Mouse (Mus musculus) embryo, embryonic 11 days (tissue): ENCODE results near the gene Erv3.

Experiments used
- DNase-seq: peaks from one replicate; pipeline ENCODE4 v3.0.0-alpha.2; 2015

Erv3 gene

DNA sequence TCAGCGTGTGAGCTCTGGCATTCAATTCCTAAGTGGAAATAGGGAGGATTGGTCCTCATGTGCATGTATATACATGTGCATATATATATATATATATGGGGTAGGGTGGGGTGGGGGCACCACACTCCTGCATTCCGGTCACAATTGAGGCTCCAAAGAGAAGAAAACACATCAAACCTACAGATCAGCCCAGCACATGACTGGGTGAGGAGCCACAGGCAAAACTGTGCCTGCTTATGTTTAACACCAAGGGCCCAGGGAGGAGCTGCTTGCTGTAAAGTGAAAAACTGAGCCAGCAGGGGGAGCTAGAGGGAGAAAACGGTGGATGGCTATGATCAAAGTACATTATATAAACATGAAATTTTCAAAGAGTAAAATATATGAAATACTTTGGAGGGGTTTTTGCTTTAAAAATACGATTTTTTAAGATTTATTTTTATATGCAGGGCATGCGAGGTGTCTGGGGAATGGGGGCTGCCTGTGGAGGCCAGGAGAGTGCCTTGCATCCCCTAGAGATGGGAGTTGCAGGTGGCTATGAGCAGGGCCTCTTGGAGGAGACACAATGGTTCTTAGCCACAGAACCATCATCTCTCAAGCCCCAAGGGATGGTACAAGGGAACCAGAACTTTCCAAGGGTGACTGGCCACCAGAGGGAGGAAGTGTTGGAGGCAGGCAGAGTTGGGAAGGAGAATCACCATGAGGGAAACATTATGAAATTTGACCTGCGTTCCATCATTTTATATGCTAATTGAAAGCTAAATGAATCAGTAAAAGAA is 38.4 kb downstream of the Erv3 start:
- DNase-seq = peak; percentile 84

- peak; percentile 78 for DNase-seq
Measured at GRCm38 (mm10) chr2:131820088-131820675, 39.4 kb downstream of the Erv3 start.

DNA sequence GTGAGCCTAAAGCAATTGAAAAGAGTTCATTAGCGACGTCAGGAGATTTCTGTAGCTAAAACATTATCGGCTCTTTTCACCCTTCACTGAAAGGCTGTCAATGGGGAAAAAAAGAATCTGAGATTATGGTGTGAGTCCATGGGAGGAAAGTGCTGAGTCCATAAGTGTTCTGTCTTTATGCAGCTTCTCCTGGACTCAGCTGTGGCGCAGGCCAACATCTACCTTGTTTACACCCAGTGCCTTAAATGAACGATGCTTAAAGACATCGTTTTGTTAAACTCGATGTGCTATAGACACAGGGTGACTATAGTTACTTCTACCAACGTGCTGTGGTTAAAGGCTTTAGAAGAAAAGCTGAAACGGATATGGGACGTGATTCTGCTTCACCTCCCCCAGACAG is 45.2 kb downstream of the Erv3 start:
- no peak for DNase-seq

DNA sequence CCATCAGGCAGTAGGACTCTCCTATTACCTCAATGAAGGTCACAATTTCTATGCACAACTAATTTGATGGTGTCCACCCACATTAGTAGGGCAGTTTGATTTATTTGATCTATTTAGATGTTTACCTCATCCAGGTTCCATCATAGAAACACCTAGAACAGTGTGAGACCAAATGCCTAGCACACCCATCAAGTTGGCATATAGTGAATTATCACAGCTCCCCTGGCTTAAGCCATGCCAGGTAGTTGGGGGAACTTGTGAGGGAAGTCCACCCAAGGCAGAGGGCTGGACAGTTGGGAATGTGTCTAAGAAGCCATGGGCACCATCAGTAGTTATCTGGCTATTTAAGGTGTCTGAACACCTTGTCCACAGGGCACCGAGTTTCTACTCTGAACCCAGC is 46.1 kb downstream of the Erv3 start:
- no peak for DNase-seq

GRCm38 (mm10) chr2:131812480-131813137 is 46.9 kb downstream of the Erv3 start:
- DNase-seq = peak; percentile 88

DNA sequence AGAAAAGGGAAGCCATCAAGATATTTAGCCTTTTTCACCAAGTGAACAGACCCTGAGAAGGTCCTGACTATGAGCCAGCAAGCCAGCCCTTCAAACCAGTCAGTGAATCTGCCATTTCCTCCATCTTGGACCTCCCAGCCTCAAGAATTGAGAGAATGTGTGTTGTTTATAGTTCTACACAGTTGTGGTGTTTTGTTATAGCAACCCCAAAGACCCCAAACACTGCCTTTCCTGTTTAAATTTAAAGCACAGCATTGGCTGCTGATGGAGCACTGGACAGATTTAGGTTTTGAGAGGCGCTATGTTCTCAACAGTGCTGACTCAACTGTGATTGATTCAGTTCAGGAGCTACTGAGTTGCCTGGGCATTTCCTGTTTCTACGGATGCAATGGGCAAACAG is 47.9 kb downstream of the Erv3 start:
- DNase-seq = no peak

- peak; percentile 22 for DNase-seq
Measured at GRCm38 (mm10) chr2:131808856-131809255, 50.7 kb downstream of the Erv3 start.

DNA sequence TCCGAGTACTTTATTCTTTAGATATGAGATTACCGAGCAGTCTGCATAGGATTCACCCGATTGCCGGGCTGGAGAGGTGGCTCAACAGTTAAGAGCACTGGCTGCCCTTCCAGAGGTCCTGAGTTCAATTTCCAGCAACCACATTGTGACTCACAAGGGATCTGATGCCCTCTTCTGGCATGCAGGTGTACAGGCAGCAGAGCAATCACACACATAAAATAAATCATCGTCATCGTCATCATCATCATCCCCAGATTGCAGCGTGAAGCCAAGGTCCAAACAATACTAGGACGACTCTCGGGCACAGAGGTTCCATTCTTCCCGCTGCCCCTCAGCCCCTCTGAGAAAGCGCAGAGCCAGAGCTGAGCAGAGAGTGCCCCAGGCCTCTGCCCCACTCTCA is 51.9 kb downstream of the Erv3 start:
- DNase-seq = no peak

GRCm38 (mm10) chr2:131806863-131807262 is 52.7 kb downstream of the Erv3 start:
- DNase-seq = peak; percentile 11

GRCm38 (mm10) chr2:131805306-131805705 is 54.2 kb downstream of the Erv3 start:
- no peak for DNase-seq

- no peak for DNase-seq
Measured at GRCm38 (mm10) chr2:131803801-131804200, 55.7 kb downstream of the Erv3 start.
